Comparison of ENCODE assay signal across 24 mouse cellular contexts in the genomic region with DNA sequence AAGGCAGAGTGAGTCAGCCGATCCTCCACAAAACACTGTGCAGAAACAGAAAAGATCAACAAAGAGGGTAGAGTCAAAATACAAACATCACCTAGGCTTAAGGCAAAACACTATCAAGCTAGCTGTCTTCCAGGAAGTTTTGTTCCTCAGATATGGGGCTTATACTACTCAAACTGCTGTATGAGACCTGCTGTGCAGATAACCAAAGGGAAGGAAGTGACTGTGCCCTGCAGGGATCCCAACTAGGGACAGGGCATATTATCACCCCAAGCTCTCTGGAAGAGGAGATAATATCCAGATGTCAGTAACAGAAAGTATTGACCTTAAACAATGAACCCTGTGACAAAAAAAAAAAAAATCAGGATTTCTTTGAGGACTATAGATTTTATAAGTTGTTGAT. TPM values are rescaled to one million over a fixed set of nuclear protein-coding genes. Genes with fewer than 3 reads are reported as not detected.
"Had no signal": no experiment of that assay in that cellular context is flagged by ENCODE, and none has a peak within 500 bp of the region (broad histone marks: within the 10 kb centered on the region; RNA-seq: fewer than 3 reads in every experiment).

No protein-coding gene starts in this region.

- H3K27me3 ChIP-seq: megakaryocyte, embryonic 14.5 days; midbrain, embryonic 12.5 days; neural tube, embryonic 13.5 days; neural tube, embryonic 15.5 days had no signal

- H3K9ac ChIP-seq: lung, embryonic 14.5 days; midbrain, embryonic 12.5 days; neural tube, embryonic 13.5 days; neural tube, embryonic 15.5 days had no signal

- H3K9me3 ChIP-seq: megakaryocyte, embryonic 14.5 days; midbrain, embryonic 10.5 days; midbrain, embryonic 12.5 days; neural tube, embryonic 13.5 days; neural tube, embryonic 15.5 days had no signal

- H3K36me3 ChIP-seq: midbrain, embryonic 10.5 days; midbrain, embryonic 12.5 days; neural tube, embryonic 13.5 days; neural tube, embryonic 15.5 days had no signal

- H3K27ac ChIP-seq: midbrain, embryonic 10.5 days; midbrain, embryonic 12.5 days; neural tube, embryonic 13.5 days; neural tube, embryonic 15.5 days had no signal

- H3K4me1 ChIP-seq: midbrain, embryonic 10.5 days; midbrain, embryonic 12.5 days; neural tube, embryonic 13.5 days had no signal

- DNase-seq: lung, adult 18-20 months; lung, embryonic 14.5 days; lung, postnatal 10 days; lung, postnatal 4 days; midbrain, embryonic 14.5 days; retina, postnatal 1 day; right cerebral cortex, adult 18-20 months; right cerebral cortex, postnatal 25 days; right cerebral cortex, postnatal 4 days; spleen, adult 18-20 months; thymus, adult 18-20 months; thymus, postnatal 14 days; thymus, postnatal 36 days had no signal

- H3K4me2 ChIP-seq: lung, embryonic 14.5 days; midbrain, embryonic 12.5 days; neural tube, embryonic 13.5 days; neural tube, embryonic 15.5 days had no signal

- ATAC-seq: midbrain, embryonic 16.5 days had no signal

- H3K4me3 ChIP-seq: megakaryocyte, embryonic 14.5 days; midbrain, embryonic 10.5 days; midbrain, embryonic 12.5 days; myocyte; neural tube, embryonic 13.5 days; neural tube, embryonic 15.5 days had no signal

RNA-seq across cellular contexts. Expression of a gene that starts 27.0 kb away (rescaled TPM):
- polyA plus RNA-seq: midbrain, embryonic 10.5 days; midbrain, embryonic 12.5 days; midbrain, embryonic 16.5 days; myocyte; neural tube, embryonic 11.5 days; small intestine, adult 2 months had no signal

RNA-seq across cellular contexts. Expression of a gene that starts 33.0 kb away (rescaled TPM):
- polyA plus RNA-seq: lung, embryonic 14.5 days; lung, embryonic 16.5 days; midbrain, embryonic 10.5 days; midbrain, embryonic 12.5 days; midbrain, embryonic 14.5 days; midbrain, embryonic 16.5 days; myocyte; neural tube, embryonic 11.5 days; neural tube, embryonic 13.5 days; neural tube, embryonic 15.5 days; stomach, embryonic 14.5 days had no signal
